Mouse (Mus musculus): Measurements from ENCODE around the gene Ift43. TPM values are rescaled to one million over a fixed set of nuclear protein-coding genes. Genes with fewer than 3 reads are reported as not detected.

Gene Ift43
- polyA plus RNA-seq, 1 experiment from 2014 or later = 35.2 TPM

DNA sequence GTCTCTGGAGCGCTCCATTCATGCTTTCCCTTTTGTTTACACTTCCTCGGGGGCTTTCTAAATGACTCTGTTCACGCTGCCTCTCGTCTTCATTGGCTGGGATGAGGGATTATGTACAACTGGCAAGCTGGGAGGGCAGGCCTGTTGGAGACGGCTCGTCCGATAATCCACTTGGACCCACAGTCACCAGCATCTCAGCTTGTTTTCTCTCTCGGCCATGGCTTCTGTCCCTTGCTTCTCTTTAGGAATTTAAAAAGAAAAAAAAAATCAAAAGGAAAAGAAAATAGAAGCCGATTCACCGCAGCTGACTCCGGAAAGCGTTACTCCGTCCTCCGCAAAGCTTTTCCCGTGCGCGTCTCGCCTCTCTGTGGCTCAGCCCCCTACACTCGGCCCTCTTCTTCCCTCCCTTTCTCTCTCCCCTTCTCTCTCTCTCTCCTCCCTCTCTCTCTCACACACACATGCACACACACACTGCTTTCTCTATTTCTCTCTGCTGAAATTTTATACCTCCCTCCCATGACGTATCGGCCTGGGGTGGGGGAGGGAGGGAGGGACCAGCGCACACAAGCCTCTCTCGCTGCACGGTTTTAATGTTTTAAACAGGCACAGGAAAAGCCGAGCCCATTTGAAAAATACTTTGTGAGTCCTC lies 3.7 kb upstream of the Ift43 start, which contains the start of gene Tgfb3:
Gene Tgfb3, minus strand, starts transcription at position 489 of the 649 bp plus-strand sequence.
- Histone ChIP-seq H3K4me2 (peak within 1 kb of the TSS; percentile 99), H3K4me3 (replicated peaks) (peak within 1 kb of the TSS; percentile 56), H3K4me1 (peaks cover 48% of the 10 kb centered on the region), H3K9me3 (replicated peaks) (no peaks in the 10 kb centered on the region), H3K27ac (replicated peaks) (peak within 1 kb of the TSS; percentile 81), H3K36me3 (no peaks in the 10 kb centered on the region), H3K27me3 (replicated peaks) (peaks cover 8% of the 10 kb centered on the region), H3K9ac (replicated peaks) (peak within 1 kb of the TSS; percentile 70)
- under 1% methylated on average over 25 of the region's 25 CpGs for WGBS
- ATAC-seq (ENCODE audit: low FRiP score) = peak; percentile 57

DNA sequence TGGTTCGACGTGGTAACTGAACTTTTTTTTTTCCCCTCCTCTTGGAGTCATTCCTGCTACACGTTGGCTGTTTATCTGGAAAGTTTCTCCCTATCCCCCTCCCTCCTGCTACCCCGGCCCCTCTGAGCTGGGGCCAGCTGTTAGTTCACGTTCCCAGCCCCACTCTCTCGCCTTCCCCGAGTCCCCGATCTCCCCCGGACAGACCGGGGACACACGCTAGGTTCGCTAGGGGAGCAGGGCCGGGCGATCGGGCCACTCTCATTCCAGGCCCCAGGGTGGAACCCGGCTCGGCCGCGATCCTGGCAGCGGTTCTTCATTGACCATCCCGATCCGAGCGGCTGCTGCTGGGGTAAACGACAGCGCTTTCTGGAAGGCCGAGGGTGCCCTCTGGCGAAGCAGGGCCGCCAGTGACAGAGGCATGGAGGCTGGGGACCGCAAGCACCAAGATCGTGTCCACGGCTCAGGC lies 3.1 kb upstream of the Ift43 start:
- Histone ChIP-seq H3K36me3 (no peaks in the 10 kb centered on the region), H3K27me3 (replicated peaks) (peaks cover 8% of the 10 kb centered on the region), H3K27ac (replicated peaks) (peak overlapping the region; percentile 81), H3K4me3 (replicated peaks) (peak overlapping the region; percentile 56), H3K9me3 (replicated peaks) (no peaks in the 10 kb centered on the region), H3K4me1 (peaks cover 49% of the 10 kb centered on the region), H3K4me2 (peak overlapping the region; percentile 99), H3K9ac (replicated peaks) (peak overlapping the region; percentile 70)
- peak; percentile 77 for ATAC-seq (ENCODE audit: low FRiP score)
- WGBS = under 1% methylated on average over 31 of the region's 31 CpGs

GRCm38 (mm10) chr12:86085873-86086272 lies 3.5 kb downstream of the Ift43 start:
- Histone ChIP-seq H3K4me3 (replicated peaks) (no peak overlapping the region), H3K4me2 (no peak overlapping the region), H3K36me3 (peaks cover 8% of the 10 kb centered on the region; the same call in 1 of the 2 replicates), H3K27ac (replicated peaks) (no peak overlapping the region), H3K27me3 (replicated peaks) (peaks cover 5% of the 10 kb centered on the region; the same call in 1 of the 2 replicates), H3K9me3 (replicated peaks) (no peaks in the 10 kb centered on the region), H3K4me1 (peaks cover 10% of the 10 kb centered on the region), H3K9ac (replicated peaks) (no peak overlapping the region)
- no peak for ATAC-seq (ENCODE audit: low FRiP score)
- WGBS = 92% methylated on average over 7 of the region's 7 CpGs

GRCm38 (mm10) chr12:86086550-86086949 lies 4.2 kb downstream of the Ift43 start:
- peaks cover 10% of the 10 kb centered on the region for H3K4me1 ChIP-seq
- H3K27ac ChIP-seq (replicated peaks) = no peak overlapping the region
- no peak overlapping the region for H3K4me2 ChIP-seq
- no peaks in the 10 kb centered on the region for H3K9me3 ChIP-seq (replicated peaks)
- no peak overlapping the region for H3K4me3 ChIP-seq (replicated peaks)
- no peak for ATAC-seq (ENCODE audit: low FRiP score)
- peaks cover 8% of the 10 kb centered on the region; the same call in 1 of the 2 replicates for H3K36me3 ChIP-seq
- H3K27me3 ChIP-seq (replicated peaks) = no peaks in the 10 kb centered on the region
- H3K9ac ChIP-seq (replicated peaks) = no peak overlapping the region
- 84% methylated on average over 8 of the region's 8 CpGs for WGBS

DNA sequence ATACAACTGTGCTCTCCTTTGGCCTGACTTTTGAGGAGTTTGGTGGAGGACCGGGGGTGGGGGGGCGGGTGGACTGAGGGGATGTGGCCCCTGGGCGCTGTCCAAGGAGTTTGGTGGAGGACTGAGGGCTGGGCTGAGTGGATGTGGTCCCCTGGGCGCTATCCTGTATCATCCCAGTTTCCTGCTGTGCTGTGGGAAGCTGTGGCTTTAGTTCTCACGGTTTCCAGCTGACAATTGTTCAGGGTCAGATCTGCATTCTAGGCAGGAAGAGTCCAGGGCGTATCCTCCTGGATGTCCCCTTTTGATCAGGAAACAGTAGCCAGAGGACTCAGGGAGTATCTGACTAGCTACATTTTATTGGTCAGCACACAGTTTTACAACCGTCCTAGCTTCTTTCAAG lies 5.7 kb downstream of the Ift43 start:
- 70% methylated on average over 7 of the region's 7 CpGs for WGBS
- H3K9ac ChIP-seq (replicated peaks) = no peak overlapping the region

DNA sequence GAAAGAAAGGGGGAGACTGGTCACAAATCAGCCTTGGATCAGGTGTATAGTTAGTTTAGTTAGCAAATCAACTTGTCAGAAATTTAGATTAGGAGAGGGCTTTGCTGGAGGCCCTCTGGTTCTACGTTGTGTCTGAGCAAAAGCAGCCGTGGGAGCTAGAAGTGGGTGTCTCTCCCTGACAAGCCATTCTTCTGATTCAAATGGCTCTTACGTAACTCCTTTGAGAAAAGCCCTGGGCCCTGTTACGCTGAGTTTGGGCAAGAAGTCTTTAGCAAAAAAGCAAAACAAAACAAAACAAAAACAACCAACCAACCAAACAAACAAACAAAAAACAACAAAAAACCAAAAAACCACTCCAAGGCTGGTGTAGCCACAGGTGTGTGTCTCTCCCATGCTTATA lies 8.4 kb downstream of the Ift43 start:
- no peaks in the 10 kb centered on the region for H3K27me3 ChIP-seq (replicated peaks)
- H3K9me3 ChIP-seq (replicated peaks) = no peaks in the 10 kb centered on the region
- no peak for ATAC-seq (ENCODE audit: low FRiP score)
- H3K4me3 ChIP-seq (replicated peaks) = no peak overlapping the region
- H3K9ac ChIP-seq (replicated peaks) = no peak overlapping the region
- WGBS = 76% methylated on average over 4 of the region's 4 CpGs
- H3K4me1 ChIP-seq = no peaks in the 10 kb centered on the region; the same call in 1 of the 2 replicates
- no peak overlapping the region for H3K27ac ChIP-seq (replicated peaks)
- no peak overlapping the region for H3K4me2 ChIP-seq
- peaks cover 17% of the 10 kb centered on the region; the same call in 1 of the 2 replicates for H3K36me3 ChIP-seq

More for the DNA sequence above, 5.7 kb downstream of the Ift43 start:
- Histone ChIP-seq H3K27ac (replicated peaks) (no peak overlapping the region), H3K4me3 (replicated peaks) (no peak overlapping the region), H3K9me3 (replicated peaks) (no peaks in the 10 kb centered on the region), H3K27me3 (replicated peaks) (no peaks in the 10 kb centered on the region), H3K36me3 (peaks cover 8% of the 10 kb centered on the region; the same call in 1 of the 2 replicates), H3K4me2 (no peak overlapping the region), H3K4me1 (peaks cover 7% of the 10 kb centered on the region)
- no peak for ATAC-seq (ENCODE audit: low FRiP score)

GRCm38 (mm10) chr12:86091601-86092132 lies 9.3 kb downstream of the Ift43 start:
- no peaks in the 10 kb centered on the region for H3K4me1 ChIP-seq
- peaks cover 17% of the 10 kb centered on the region; the same call in 1 of the 2 replicates for H3K36me3 ChIP-seq
- ATAC-seq (ENCODE audit: low FRiP score) = no peak
- H3K27ac ChIP-seq (replicated peaks) = no peak overlapping the region
- H3K9ac ChIP-seq (replicated peaks) = no peak overlapping the region
- H3K4me2 ChIP-seq = no peak overlapping the region
- H3K4me3 ChIP-seq (replicated peaks) = no peak overlapping the region
- H3K9me3 ChIP-seq (replicated peaks) = no peaks in the 10 kb centered on the region
- 55% methylated on average over 18 of the region's 18 CpGs for WGBS
- H3K27me3 ChIP-seq (replicated peaks) = no peaks in the 10 kb centered on the region

- H3K4me3 ChIP-seq (replicated peaks) = no peak overlapping the region
- H3K4me1 ChIP-seq = no peaks in the 10 kb centered on the region
- no peaks in the 10 kb centered on the region for H3K27me3 ChIP-seq (replicated peaks)
- no peak overlapping the region for H3K4me2 ChIP-seq
- H3K9me3 ChIP-seq (replicated peaks) = no peaks in the 10 kb centered on the region
- no peak for ATAC-seq (ENCODE audit: low FRiP score)
- WGBS = 94% methylated on average over 4 of the region's 4 CpGs
- peaks cover 12% of the 10 kb centered on the region; the same call in 1 of the 2 replicates for H3K36me3 ChIP-seq
- no peak overlapping the region for H3K27ac ChIP-seq (replicated peaks)
- no peak overlapping the region for H3K9ac ChIP-seq (replicated peaks)
Measured at GRCm38 (mm10) chr12:86094075-86094474, 11.7 kb downstream of the Ift43 start.

DNA sequence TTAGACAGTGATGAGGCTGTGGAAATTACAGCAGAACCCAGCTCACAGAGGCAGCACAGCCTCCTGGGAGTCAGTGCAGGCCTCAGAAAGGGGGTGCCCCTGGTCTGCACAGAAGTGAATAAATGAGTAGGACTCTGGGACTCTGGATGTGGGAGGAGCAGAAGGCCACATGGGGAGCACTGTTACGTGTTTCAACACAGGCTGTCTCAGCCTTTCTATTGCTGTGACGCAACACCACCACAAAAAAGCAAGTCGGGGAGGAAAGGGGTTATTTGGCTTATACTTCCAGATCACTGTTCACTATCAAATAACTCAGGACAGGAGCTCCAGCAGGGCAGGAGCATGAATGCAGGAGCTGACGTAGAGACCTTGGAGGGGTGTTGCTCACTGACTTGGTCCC lies 13.5 kb downstream of the Ift43 start:
- no peaks in the 10 kb centered on the region for H3K4me1 ChIP-seq
- H3K4me3 ChIP-seq (replicated peaks) = no peak overlapping the region
- H3K27ac ChIP-seq (replicated peaks) = no peak overlapping the region
- 0 out of 2 replicates have a peak, but pooled peaks cover 8% of the 10 kb centered on the region for H3K36me3 ChIP-seq
- no peak overlapping the region for H3K9ac ChIP-seq (replicated peaks)
- no peaks in the 10 kb centered on the region for H3K27me3 ChIP-seq (replicated peaks)
- H3K9me3 ChIP-seq (replicated peaks) = no peaks in the 10 kb centered on the region
- H3K4me2 ChIP-seq = no peak overlapping the region
- 96% methylated on average over 4 of the region's 4 CpGs for WGBS
- no peak for ATAC-seq (ENCODE audit: low FRiP score)

DNA sequence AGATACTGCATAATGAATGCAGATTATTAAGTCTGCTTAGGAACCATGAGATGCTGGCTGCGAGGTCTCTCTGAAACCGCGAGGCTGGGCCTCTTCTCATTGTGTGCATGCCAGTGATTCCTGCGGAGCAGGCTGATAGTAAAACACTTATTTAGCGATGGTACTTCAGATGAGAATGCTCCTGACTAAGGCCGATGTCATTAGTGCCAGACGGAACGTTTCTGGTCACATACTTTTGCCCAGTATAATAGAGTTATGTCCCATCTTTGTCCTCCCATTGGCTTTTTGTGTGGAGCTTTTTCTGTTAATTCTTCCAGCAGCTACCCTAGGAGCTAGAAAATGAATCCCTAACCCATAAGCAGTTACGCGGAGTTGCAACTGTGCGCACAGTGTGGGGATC lies 15.4 kb downstream of the Ift43 start:
- H3K4me3 ChIP-seq (replicated peaks) = no peak overlapping the region
- no peak for ATAC-seq (ENCODE audit: low FRiP score)

DNA sequence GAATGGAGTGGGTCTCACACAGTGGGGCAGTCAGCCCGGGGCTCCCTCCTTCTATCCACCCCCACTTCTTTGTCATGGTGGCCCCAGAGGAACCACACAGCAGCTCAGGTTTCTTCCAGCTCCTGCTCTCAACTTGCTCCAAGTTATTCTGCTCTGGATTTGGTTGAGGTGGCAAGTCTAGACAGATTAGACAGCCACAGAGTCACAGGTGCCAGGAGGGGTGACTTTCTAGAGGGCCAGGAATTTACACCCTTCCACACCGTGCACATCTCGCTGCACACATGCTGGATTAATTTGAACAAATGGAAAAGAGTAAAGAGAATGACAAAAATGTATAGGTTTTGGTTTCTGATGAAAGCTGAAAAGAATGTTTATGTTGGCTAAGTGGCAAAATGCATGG lies 18.4 kb downstream of the Ift43 start:
- ATAC-seq (ENCODE audit: low FRiP score) = no peak
- H3K27ac ChIP-seq (replicated peaks) = no peak overlapping the region
- 95% methylated on average over 3 of the region's 3 CpGs for WGBS
- H3K4me1 ChIP-seq = peaks cover 18% of the 10 kb centered on the region
- H3K9me3 ChIP-seq (replicated peaks) = no peaks in the 10 kb centered on the region
- H3K27me3 ChIP-seq (replicated peaks) = no peaks in the 10 kb centered on the region
- H3K9ac ChIP-seq (replicated peaks) = no peak overlapping the region
- H3K4me2 ChIP-seq = no peak overlapping the region
- no peak overlapping the region for H3K4me3 ChIP-seq (replicated peaks)
- no peaks in the 10 kb centered on the region for H3K36me3 ChIP-seq

More for the DNA sequence above, 15.4 kb downstream of the Ift43 start:
- Histone ChIP-seq H3K4me1 (peaks cover 2% of the 10 kb centered on the region; the same call in 1 of the 2 replicates), H3K9ac (replicated peaks) (no peak overlapping the region), H3K27ac (replicated peaks) (no peak overlapping the region), H3K36me3 (0 out of 2 replicates have a peak, but pooled peaks cover 8% of the 10 kb centered on the region), H3K4me2 (no peak overlapping the region), H3K9me3 (replicated peaks) (no peaks in the 10 kb centered on the region), H3K27me3 (replicated peaks) (no peaks in the 10 kb centered on the region)
- WGBS = 53% methylated on average over 11 of the region's 11 CpGs

DNA sequence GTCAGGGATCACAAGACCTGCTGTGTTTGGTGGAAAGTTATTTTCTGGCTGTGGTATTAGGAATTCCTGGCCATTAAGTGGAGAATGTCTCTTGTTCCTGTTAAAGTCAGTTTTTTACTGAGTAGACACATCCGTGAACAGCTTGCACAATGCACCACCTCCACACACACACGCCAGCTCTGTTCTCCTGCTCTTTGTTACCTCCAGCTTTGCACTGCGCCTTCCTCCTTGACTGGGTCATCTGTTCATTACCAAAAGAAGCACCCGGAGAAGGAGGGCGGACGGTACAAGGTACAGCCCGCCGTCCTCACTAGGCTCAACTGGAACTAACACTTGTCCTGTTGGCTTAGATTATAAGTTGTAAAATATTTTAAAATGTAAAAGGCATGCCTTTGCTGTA lies 20.3 kb downstream of the Ift43 start:
- Histone ChIP-seq H3K9me3 (replicated peaks) (no peaks in the 10 kb centered on the region), H3K9ac (replicated peaks) (no peak overlapping the region), H3K36me3 (no peaks in the 10 kb centered on the region), H3K4me2 (no peak overlapping the region), H3K27me3 (replicated peaks) (no peaks in the 10 kb centered on the region), H3K27ac (replicated peaks) (no peak overlapping the region), H3K4me3 (replicated peaks) (no peak overlapping the region), H3K4me1 (peaks cover 18% of the 10 kb centered on the region)
- WGBS = 73% methylated on average over 8 of the region's 8 CpGs
- ATAC-seq (ENCODE audit: low FRiP score) = no peak
